Mouse (Mus musculus) hindbrain, embryonic 13.5 days (tissue): ENCODE results near the gene Tusc2. TPM values are rescaled to one million over a fixed set of nuclear protein-coding genes. Genes with fewer than 3 reads are reported as not detected.

Source experiments
- ATAC-seq: fragments of 200-750 bp; cut with Nextera tagmentation; 2 replicates; pipeline ENCODE4 v1.8.0; 2017; ENCODE audit warnings: moderate TSS enrichment; ENCODE audit not compliant: low FRiP score
- H3K27ac ChIP-seq: fragments of 300-500 bp; sonication (generic); 2 replicates; pipeline ENCODE4 v1.5.1; 2015; ENCODE audit warnings: inconsistent platforms, mild to moderate bottlenecking, moderate library complexity
- H3K27me3 ChIP-seq: fragments of 300-500 bp; sonication (generic); 2 replicates; pipeline ENCODE4 v1.6.1; 2015; ENCODE audit warnings: mild to moderate bottlenecking, inconsistent platforms
- H3K36me3 ChIP-seq: fragments of 300-500 bp; sonication (generic); 2 replicates; pipeline ENCODE4 v1.6.1; 2015; ENCODE audit warnings: mild to moderate bottlenecking, inconsistent platforms
- H3K4me1 ChIP-seq: fragments of 300-500 bp; sonication (generic); replicated peaks from 2 replicates; pipeline ENCODE4 v1.6.1; 2015; ENCODE audit warnings: inconsistent platforms
- H3K4me2 ChIP-seq: fragments of 300-500 bp; sonication (generic); 2 replicates; pipeline ENCODE4 v1.6.1; 2015; ENCODE audit warnings: inconsistent platforms, mild to moderate bottlenecking, moderate library complexity
- H3K4me3 ChIP-seq: fragments of 300-500 bp; sonication (generic); 2 replicates; pipeline ENCODE4 v1.5.1; 2015; ENCODE audit warnings: mild to moderate bottlenecking, inconsistent platforms
- H3K9ac ChIP-seq: fragments of 300-500 bp; sonication (generic); 2 replicates; pipeline ENCODE4 v1.6.1; 2015; ENCODE audit warnings: mild to moderate bottlenecking, inconsistent platforms
- H3K9me3 ChIP-seq: fragments of 300-500 bp; sonication (generic); 2 replicates; pipeline ENCODE4 v1.6.1; 2016; ENCODE audit warnings: inconsistent platforms
- WGBS: fragments of 180-500 bp; shearing (Covaris S2); methylation state at CpG from one replicate; pipeline ENCODE4 v1.1.7; 2015; 5-methylcytosine and 5-hydroxymethylcytosine counted together
- polyA plus RNA-seq: library from polyadenylated mRNA; unstranded; fragments of >200 nt; fragmentation: Nextera tagmentation; extraction: Ambion mirVana; gene quantifications from 2 replicates; pipeline ENCODE4 v1.2.1, GENCODE M21; 2015

Tusc2 gene
- polyA plus RNA-seq, 1 experiment from 2014 or later: 108 TPM

- Histone ChIP-seq H3K4me2 (peak within 1 kb of the TSS; percentile 52), H3K4me1 (peaks cover 58% of the 10 kb centered on the region), H3K9ac (peak within 1 kb of the TSS; percentile 49), H3K27me3 (peaks cover 42% of the 10 kb centered on the region), H3K36me3 (peaks cover 20% of the 10 kb centered on the region), H3K9me3 (no peaks in the 10 kb centered on the region), H3K4me3 (peak within 1 kb of the TSS; percentile 20; the same call in 1 of the 2 replicates), H3K27ac (peak within 1 kb of the TSS; percentile 72)
- WGBS: 4% methylated on average over 20 of the region's 20 CpGs
- ATAC-seq: peak; percentile 55
These were observed 16.0 kb upstream of the Tusc2 start, which contains the start of gene Zmynd10 for GRCm38 (mm10) chr9:107547026-107547425. Gene Zmynd10 (plus strand): TSS chr9:107547298.

DNA sequence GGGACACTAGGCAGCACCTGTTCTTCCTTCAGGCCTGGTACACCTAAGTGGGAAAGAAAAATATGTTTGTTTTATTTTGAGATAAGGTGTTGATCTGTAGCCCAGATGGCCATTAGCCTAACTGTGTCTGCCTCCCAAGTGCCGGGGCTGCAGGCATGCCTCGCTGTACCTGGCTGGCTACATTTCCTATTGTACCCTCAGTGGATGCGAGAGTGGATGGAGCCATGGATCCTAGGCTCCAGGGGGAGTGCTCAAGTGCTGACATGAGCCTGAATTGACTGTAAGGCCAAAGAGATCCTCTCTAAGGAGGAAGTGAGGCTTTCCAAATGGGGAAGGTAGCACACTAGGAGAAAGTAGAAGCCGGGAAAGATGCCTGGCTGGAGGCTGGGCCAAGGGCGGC, 15.1 kb upstream of the Tusc2 start:
- H3K9me3 ChIP-seq: no peaks in the 10 kb centered on the region
- H3K27me3 ChIP-seq: peaks cover 51% of the 10 kb centered on the region
- no peak overlapping the region for H3K4me3 ChIP-seq
- 83% methylated on average over 5 of the region's 5 CpGs for WGBS
- H3K9ac ChIP-seq: no peak overlapping the region
- no peak overlapping the region for H3K27ac ChIP-seq
- no peak for ATAC-seq
- peaks cover 20% of the 10 kb centered on the region for H3K36me3 ChIP-seq
- H3K4me1 ChIP-seq: peaks cover 53% of the 10 kb centered on the region
- H3K4me2 ChIP-seq: no peak overlapping the region

DNA sequence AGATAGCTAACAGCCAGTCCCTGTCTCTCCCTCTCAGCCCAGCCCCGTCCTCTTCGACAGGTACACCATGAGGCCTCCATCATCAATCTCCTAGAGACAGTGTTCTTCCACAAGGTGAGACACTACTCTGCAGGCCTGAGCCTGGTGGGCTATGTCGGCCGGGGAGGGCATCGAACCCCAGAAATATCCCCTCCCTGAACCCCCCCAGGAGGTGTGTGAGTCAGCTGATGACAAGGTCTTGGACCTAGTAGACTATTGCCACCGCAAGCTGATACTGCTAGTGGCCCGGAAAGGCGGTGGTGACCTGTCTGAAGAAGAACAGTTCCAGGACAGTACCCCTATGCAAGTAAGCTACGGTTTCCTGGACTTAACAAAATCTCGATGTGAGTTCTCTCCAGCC, 14.2 kb upstream of the Tusc2 start:
- no peak overlapping the region for H3K9ac ChIP-seq
- H3K27me3 ChIP-seq: peaks cover 53% of the 10 kb centered on the region
- peaks cover 14% of the 10 kb centered on the region for H3K36me3 ChIP-seq
- WGBS: 90% methylated on average over 10 of the region's 10 CpGs
- H3K27ac ChIP-seq: no peak overlapping the region
- no peak for ATAC-seq
- peaks cover 56% of the 10 kb centered on the region for H3K4me1 ChIP-seq
- no peak overlapping the region for H3K4me2 ChIP-seq
- no peaks in the 10 kb centered on the region for H3K9me3 ChIP-seq
- H3K4me3 ChIP-seq: no peak overlapping the region

DNA sequence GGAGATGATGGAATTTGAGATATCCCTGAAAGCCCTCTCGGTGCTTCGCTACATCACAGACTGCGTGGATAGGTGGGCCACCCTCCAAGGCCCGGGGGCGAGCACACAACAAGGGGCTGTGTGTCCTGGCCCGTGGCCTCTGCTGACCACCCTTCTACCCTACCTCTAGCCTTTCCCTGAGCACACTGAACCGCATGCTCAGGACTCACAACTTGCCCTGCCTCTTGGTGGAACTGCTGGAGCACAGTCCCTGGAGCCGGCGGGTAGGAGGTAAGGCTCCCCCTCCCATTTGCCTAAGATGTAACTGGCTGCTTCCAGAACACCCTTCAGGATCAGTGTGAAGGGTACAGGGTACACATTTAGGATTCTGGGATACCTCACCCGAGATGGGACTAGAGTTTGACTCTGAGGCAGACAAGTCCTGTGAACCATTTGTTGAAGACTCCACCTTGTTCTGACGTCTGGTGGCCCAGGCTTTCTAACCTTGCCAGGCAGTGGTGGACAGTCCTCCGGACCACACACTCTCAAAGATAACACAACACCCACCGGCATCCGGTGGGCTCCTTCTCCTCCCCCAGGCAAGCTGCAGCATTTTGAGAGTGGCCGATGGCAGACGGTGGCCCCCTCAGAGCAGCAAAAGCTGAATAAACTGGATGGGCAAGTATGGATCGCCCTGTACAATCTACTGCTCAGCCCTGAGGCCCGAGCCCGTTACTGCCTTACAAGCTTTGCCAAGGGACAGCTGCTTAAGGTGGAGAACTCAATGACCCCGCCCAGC, 13.6 kb upstream of the Tusc2 start:
- Histone ChIP-seq H3K27me3 (peaks cover 53% of the 10 kb centered on the region), H3K4me2 (no peak overlapping the region), H3K9me3 (no peaks in the 10 kb centered on the region), H3K4me1 (peaks cover 58% of the 10 kb centered on the region), H3K9ac (no peak overlapping the region), H3K36me3 (peaks cover 7% of the 10 kb centered on the region), H3K4me3 (no peak overlapping the region), H3K27ac (no peak overlapping the region)
- ATAC-seq: no peak
- 88% methylated on average over 20 of the region's 20 CpGs for WGBS

GRCm38 (mm10) chr9:107550491-107551116, 12.5 kb upstream of the Tusc2 start:
- no peak overlapping the region for H3K27ac ChIP-seq
- H3K36me3 ChIP-seq: no peaks in the 10 kb centered on the region
- no peak overlapping the region for H3K9ac ChIP-seq
- ATAC-seq: no peak
- H3K27me3 ChIP-seq: peaks cover 53% of the 10 kb centered on the region
- peaks cover 55% of the 10 kb centered on the region for H3K4me1 ChIP-seq
- WGBS: 25% methylated on average over 23 of the region's 23 CpGs
- H3K9me3 ChIP-seq: no peaks in the 10 kb centered on the region
- H3K4me3 ChIP-seq: peak overlapping the region; percentile 40; the same call in 1 of the 2 replicates
- H3K4me2 ChIP-seq: peak overlapping the region; percentile 65

DNA sequence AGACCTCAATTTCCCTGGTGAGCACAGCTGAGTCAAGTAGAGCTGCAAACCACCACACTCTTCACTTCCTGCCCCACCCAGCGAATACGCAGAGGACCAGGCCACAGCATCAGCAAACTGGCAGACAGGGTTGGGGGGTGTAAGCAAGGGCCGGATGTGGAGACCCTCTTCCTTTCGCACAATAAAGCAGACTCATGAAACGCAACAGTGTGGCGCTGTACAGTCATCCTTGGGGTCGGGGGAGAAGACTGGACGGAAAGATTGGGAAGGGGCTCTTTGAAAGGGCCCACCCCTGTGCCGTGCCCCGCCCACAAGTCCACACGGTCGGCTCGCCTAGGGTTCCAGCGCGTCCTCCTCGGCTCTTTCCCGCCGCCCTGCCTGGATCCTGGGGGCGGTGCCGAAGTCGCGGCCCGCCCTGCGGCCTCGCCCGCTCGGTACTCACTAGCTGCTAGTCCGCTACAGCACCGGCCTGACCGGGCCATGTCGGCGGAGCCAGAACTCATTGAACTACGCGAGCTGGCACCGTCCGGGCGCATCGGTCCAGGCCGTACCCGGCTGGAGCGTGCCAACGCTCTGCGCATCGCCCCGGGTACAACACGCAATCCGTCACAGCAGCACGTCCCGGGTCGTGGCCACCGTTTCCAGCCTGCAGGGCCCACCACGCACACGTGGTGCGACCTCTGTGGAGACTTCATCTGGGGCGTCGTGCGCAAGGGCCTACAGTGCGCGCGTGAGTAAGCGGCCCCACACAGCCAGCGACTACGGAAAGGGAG, 11.8 kb upstream of the Tusc2 start, which contains the start of gene Rassf1:
Gene Rassf1, plus strand, starts transcription at position 439 of the 773 bp plus-strand sequence.
- H3K9me3 ChIP-seq: no peaks in the 10 kb centered on the region
- no peaks in the 10 kb centered on the region for H3K36me3 ChIP-seq
- H3K4me1 ChIP-seq: peaks cover 56% of the 10 kb centered on the region
- no peak for ATAC-seq
- H3K4me3 ChIP-seq: peak within 1 kb of the TSS; percentile 40
- H3K9ac ChIP-seq: peak within 1 kb of the TSS; percentile 70
- peaks cover 53% of the 10 kb centered on the region for H3K27me3 ChIP-seq
- peak within 1 kb of the TSS; percentile 23; the same call in 1 of the 2 replicates for H3K27ac ChIP-seq
- under 1% methylated on average over 63 of the region's 63 CpGs for WGBS
- peak within 1 kb of the TSS; percentile 65 for H3K4me2 ChIP-seq

DNA sequence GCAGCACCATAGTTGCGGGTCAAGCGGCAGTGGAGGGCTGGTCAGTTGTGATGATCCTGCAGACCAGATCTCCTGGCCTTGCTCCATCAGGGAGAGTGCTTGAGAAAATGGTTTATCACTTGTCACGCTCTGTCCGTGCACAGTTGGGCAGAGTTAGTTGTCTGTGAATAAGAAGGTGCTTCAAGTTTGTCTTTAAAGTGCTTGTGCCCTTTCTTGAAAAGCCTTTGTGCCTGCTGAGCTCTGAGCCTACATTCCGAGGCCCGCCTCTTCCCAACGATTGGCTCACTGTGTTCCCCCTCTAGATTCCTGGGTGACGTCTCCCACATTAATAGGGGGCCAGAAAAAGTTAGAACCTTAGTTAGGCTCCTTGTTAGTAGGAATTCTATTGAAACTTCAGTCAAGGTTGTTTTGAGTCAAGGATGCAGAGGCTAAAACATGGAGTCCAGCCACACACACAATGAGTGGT, 11.1 kb upstream of the Tusc2 start:
- no peak for ATAC-seq
- WGBS: 8% methylated on average over 8 of the region's 8 CpGs

GRCm38 (mm10) chr9:107552690-107553393, 10.2 kb upstream of the Tusc2 start:
- Histone ChIP-seq H3K27ac (no peak overlapping the region), H3K9ac (peak overlapping the region; percentile 79), H3K4me2 (peak overlapping the region; percentile 90), H3K4me1 (peaks cover 50% of the 10 kb centered on the region), H3K36me3 (peaks cover 9% of the 10 kb centered on the region), H3K9me3 (no peaks in the 10 kb centered on the region), H3K27me3 (peaks cover 53% of the 10 kb centered on the region), H3K4me3 (peak overlapping the region; percentile 72)
- 80% methylated on average over 5 of the region's 5 CpGs for WGBS
- ATAC-seq: no peak

More for the DNA sequence above, 11.1 kb upstream of the Tusc2 start:
- Histone ChIP-seq H3K4me2 (peak overlapping the region; percentile 65), H3K4me1 (peaks cover 56% of the 10 kb centered on the region), H3K4me3 (peak overlapping the region; percentile 40), H3K27ac (no peak overlapping the region), H3K36me3 (no peaks in the 10 kb centered on the region), H3K9ac (peak overlapping the region; percentile 70), H3K9me3 (no peaks in the 10 kb centered on the region), H3K27me3 (peaks cover 53% of the 10 kb centered on the region)

DNA sequence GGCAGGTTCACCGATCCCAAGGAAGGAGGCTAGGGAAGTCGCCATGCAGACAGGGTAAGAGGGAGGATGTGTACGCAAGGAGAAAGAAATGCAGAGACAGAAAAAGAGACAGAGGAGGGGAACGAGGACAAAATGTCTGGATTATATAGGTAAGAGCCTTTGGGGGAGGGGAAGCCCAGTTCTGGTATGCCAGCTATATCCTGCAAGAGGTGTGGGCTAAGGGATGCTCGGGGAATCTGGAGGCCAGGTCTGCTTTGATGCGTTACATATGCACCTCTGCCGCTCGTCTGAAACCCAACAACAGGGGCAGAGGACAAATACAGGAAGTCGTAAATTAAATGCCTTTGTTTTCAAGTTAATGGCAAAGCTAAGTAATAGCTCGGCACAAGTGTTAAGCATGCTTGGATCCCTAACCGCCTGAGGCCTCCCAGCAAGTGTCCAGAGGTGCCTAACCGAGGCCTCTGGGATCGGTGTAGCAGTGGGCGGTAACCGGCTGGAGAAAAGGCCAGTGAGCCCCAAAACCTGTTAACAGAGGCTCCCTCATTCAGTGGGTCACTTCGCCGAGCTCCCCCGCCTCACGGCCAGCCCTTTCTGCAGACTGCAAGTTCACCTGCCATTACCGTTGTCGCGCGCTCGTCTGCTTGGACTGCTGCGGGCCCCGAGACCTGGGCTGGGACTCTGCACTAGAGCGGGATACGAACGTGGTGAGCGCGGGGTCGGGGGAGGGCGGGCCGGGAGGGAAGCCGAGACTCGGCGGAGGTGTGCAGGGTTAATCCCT, 9.3 kb upstream of the Tusc2 start:
- peak; percentile 78 for ATAC-seq
- Histone ChIP-seq H3K27ac (peak overlapping the region; percentile 93), H3K36me3 (peaks cover 18% of the 10 kb centered on the region), H3K9ac (peak overlapping the region; percentile 79), H3K4me1 (peaks cover 50% of the 10 kb centered on the region), H3K4me3 (peak overlapping the region; percentile 72), H3K27me3 (peaks cover 44% of the 10 kb centered on the region), H3K4me2 (peak overlapping the region; percentile 90), H3K9me3 (no peaks in the 10 kb centered on the region)
- 6% methylated on average over 37 of the region's 37 CpGs for WGBS

DNA sequence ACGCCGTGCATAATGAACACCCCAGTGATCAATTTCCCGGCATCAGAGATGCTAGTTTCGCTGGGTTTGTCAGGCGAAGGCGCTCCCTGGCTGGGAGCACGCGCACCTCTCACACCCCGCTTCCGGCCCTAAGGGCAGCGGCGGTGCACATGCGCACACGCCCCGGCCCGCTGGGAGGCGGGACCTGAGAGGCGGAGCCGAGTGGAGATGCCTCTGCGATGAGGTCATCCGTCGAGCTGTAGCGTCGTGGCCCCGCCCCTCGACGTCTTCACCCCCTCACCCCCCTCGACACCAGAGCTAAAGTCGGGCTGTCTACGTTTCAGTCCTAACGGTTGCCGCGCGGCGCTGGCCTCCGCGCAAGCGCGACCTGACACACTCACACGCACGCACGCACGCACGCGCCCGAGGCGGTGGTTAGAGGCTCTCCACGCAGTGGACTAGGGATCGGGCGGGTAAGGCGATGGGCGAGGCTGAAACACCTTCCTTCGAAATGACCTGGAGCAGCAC, 8.7 kb upstream of the Tusc2 start:
- H3K4me3 ChIP-seq: peak overlapping the region; percentile 72
- H3K4me2 ChIP-seq: peak overlapping the region; percentile 90
- no peaks in the 10 kb centered on the region for H3K9me3 ChIP-seq
- peaks cover 50% of the 10 kb centered on the region for H3K4me1 ChIP-seq
- H3K27me3 ChIP-seq: peaks cover 38% of the 10 kb centered on the region
- peak overlapping the region; percentile 93 for H3K9ac ChIP-seq
- peak; percentile 93 for ATAC-seq
- 1% methylated on average over 52 of the region's 53 CpGs for WGBS
- H3K27ac ChIP-seq: peak overlapping the region; percentile 93
- H3K36me3 ChIP-seq: peaks cover 24% of the 10 kb centered on the region

GRCm38 (mm10) chr9:107555031-107555457, 8.0 kb upstream of the Tusc2 start:
- Histone ChIP-seq H3K4me1 (peaks cover 50% of the 10 kb centered on the region), H3K9me3 (no peaks in the 10 kb centered on the region), H3K27ac (peak overlapping the region; percentile 93), H3K27me3 (peaks cover 31% of the 10 kb centered on the region), H3K9ac (peak overlapping the region; percentile 93), H3K4me3 (peak overlapping the region; percentile 72), H3K36me3 (peaks cover 31% of the 10 kb centered on the region), H3K4me2 (peak overlapping the region; percentile 90)
- ATAC-seq: peak; percentile 37
- 0% methylated on average over 23 of the region's 23 CpGs for WGBS
